Mouse (Mus musculus) adrenal gland, postnatal 0 days (tissue): Measurements from ENCODE around the gene Swt1. TPM values are rescaled to one million over a fixed set of nuclear protein-coding genes. Genes with fewer than 3 reads are reported as not detected.

Experiments used
- microRNA-seq: library from miRNA; unstranded; fragments of <30 nt; microRNA quantifications from one replicate; pipeline ENCODE4, GENCODE M21; 2016; ENCODE audit warnings: borderline replicate concordance; ENCODE audit not compliant: insufficient number of aligned reads
- polyA plus RNA-seq: library from polyadenylated mRNA; unstranded; fragments of >200 nt; fragmentation: Nextera tagmentation; extraction: Ambion mirVana; gene quantifications from 2 replicates; pipeline ENCODE4 v1.2.1, GENCODE M21; 2015

Swt1 gene
- polyA plus RNA-seq = 24.9 and 41.9 TPM in 2 replicates

DNA sequence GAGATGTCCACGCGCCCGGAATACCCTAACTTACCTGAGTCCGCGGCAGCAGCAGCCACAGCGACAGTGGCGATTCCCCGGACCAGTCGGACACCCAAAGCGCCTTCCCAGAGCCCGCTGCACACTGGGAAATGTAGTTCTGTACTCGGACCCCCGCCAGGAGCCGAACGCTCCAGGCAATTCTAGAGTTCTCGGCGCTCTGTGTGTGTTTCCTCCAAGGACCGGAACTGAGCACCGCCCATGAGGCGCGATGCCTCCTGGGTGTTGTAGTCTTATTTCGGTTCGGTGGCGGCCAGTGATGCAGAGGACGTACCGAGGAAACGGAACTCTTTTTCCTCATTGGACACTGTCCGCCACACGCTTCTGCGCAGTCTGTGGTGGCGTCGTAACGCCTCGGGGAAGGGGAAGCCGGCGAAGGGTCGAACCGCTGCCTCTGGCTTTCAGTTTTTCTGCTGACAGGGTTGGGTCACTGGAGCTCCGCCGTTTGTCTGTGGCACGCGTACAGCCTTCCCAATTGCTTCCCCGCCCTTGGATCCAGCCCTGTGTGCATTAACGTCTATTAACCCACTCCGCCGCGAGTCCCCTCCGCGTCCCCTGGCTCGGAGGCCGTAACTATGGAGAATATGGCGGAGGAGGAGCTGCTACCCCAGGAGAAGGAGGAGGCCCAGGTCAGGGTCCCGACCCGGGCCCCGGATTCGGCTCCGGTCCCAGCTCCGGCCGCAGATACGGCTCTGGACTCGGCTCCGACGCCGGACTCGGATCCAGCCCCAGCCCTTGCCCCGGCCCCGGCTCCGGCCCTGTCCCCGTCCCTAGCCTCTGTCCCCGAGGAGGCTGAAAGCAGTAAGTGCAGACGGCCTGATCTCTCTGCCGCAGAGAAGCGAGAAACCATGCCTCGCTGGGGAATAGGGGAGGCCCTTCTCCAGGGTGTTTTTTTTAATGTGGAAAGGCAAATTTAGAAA lies at the start of gene Swt1, which contains the start of gene Trmt1l:
Gene Swt1, minus strand, starts transcription at position 193 of the 959 bp plus-strand sequence.
Gene Trmt1l, plus strand, starts transcription at position 280 of the 959 bp plus-strand sequence.

DNA sequence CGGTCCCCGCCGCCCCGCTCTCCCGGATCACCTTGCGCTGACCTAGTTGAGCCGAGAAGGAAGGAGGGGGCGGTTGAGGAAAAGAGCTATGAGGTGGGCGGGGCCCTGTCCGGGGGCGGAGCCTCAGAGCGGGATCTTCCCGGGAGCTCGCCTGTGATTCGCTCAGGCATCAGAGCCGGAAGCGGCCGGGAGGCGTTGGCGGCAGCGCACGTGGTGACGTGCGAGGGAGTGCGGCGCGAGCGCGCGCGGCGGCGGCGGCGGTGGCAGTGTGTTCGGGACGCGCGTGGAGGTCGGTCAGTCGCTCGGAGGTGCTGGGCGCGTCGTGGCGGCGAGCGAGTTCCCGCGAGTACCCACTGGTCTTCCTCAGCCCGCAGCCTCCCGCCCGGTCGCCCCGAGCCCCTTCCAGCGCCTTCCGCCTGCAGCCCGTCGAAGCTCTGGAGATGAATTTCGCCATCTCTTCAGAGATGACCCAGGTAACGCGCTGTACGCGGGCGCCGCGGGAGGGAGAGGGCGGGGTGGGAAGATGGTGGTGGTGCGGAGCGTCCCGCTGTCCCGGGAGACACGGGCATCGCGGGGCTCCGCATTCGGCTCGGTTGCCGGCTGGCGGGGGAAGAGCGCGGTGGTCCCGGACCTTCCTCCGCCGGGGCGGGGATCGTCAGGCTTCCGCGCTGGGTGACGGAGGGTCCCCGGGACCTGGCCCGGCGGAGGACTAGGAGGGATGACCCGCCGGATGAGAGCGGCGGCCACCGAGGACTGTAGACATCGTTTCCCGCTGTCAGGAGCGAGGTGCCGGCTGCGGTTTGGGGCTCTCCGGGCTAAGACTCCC lies 83.8 kb downstream of the Swt1 start, which contains the start of gene Ivns1abp:
Gene Ivns1abp, plus strand, starts transcription at position 195 of the 826 bp plus-strand sequence.

Small RNAs within 50 kb of the gene (microRNA-seq; reads per million reads assigned to microRNA genes)
- 1.1 reads per million for gene Mir7682

Other genes starting within 250 kb of the Swt1 start
- gene Gm47985, start 245.9 kb downstream of the Swt1 start, polyA plus RNA-seq = 0.19 TPM in 1 of 2 replicates, not detected in the other
- 0.08 TPM in 1 of 2 replicates, not detected in the other for gene Gm8947, start 236.1 kb downstream of the Swt1 start, polyA plus RNA-seq
- gene Gm47995, start 230.0 kb downstream of the Swt1 start, polyA plus RNA-seq = not detected in 2 replicates
- gene 3110040M04Rik, start 224.3 kb downstream of the Swt1 start, polyA plus RNA-seq = not detected in 2 replicates
- gene Gm47996, start 218.3 kb downstream of the Swt1 start, polyA plus RNA-seq = not detected in 2 replicates
- gene Ivns1abp, start 84.0 kb downstream of the Swt1 start, polyA plus RNA-seq = 57.6 and 91.5 TPM in 2 replicates
- gene Trmt1l, start 87 bp upstream of the Swt1 start, polyA plus RNA-seq = 16.0 and 25.7 TPM in 2 replicates
- gene Rnf2, start 72.5 kb upstream of the Swt1 start, polyA plus RNA-seq = 55.9 and 84.1 TPM in 2 replicates
- 20.7 and 47.9 TPM in 2 replicates for gene Fam129a, start 142.7 kb upstream of the Swt1 start, polyA plus RNA-seq